Mouse (Mus musculus) adrenal gland (tissue): Measurements from ENCODE around the gene Kif4.

Experiments
- intact Hi-C: fragments of 180-260 bp; cut with DNase I; formaldehyde crosslinking; loops from one replicate; pipeline ENCODE4 v1.15.1; 2025
- long read RNA-seq, 2 experiments: library from polyadenylated mRNA; unstranded; transcript quantifications; one replicate each; pipeline ENCODE4 v2.0.0; 2020; ENCODE audit warnings: borderline replicate concordance in 1 of 2; ENCODE audit not compliant: insufficient replicate concordance in 1 of 2

Kif4 gene
- long read RNA-seq, experiment 1: 0 reads
- long read RNA-seq, experiment 2: 0 reads

GRCm38 (mm10) chrX:100625546-100625801 lies at the start of gene Kif4:
Gene Kif4 (plus strand): TSS chrX:100625737.
- intact Hi-C loops: no loop called here

DNA sequence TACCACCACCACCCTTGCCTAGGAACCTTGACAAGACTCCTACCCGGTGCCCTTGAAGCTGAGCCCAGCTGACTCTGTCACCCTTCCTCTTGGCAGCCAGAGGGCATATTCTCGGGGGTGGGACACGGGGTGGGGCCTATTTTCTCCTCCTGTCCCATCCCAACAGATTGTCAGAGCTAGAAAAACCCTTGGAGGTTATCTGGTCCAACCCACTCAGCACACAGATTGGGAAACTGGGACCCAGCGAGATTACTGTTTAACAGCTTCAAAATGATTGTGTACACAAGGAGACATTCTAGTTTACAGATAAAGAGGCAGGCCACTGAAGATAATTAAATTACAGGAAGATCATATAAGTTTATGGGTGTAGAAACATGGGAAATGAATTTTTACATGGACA lies 30.7 kb upstream of the Kif4 start, which contains the start of gene P2ry4:
Gene P2ry4 (minus strand): TSS at position 79 of the 400 bp plus-strand sequence.
- intact Hi-C loops: no loop called here

DNA sequence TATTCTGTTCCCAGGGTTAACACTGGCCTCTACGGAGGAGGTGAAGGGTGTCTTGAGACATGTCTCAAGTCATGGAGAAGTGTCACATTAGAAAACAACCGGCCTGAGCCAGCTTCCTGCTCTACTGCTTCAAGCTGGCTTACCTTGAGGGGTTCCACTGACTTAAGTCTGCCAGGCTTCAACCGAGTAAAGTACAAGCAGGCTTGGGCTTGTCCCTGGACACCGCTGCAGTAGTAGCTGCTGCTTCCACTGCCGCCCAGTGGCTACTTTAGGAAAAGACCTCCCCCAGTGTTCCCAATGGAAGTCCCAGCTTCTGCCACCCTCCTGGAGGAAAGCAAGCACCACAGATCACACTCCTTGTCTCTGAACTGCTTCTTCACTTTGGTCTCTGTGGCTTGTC lies 28.1 kb upstream of the Kif4 start:
- intact Hi-C loops: no loop called here

- intact Hi-C loops: no loop called here
Measured at GRCm38 (mm10) chrX:100599755-100600154, 25.8 kb upstream of the Kif4 start.

- intact Hi-C loops: no loop called here
Measured at GRCm38 (mm10) chrX:100605314-100605713, 20.2 kb upstream of the Kif4 start, which contains the start of gene Arr3. Gene Arr3 (plus strand): TSS chrX:100605497.

DNA sequence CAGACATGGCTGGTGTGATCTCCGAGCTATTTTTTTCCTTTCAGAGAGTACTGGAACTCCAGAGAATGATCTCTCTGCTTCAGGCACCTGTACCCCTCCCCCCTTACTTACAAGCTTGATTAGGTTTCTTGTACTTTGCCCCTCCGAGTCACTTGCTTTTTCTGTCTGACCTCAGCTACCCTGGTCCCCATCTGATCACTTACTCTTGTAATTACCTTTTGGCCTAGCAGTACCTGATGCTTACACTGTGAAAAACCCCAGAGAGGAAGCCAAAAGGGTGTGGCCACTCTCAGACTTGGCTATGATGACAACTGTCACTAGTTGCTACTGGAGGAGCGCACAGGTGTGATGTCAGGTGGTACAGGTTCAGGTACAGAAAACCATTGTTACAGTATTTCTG lies 7.0 kb upstream of the Kif4 start:
- intact Hi-C loops: no loop called here

- intact Hi-C loops: no loop called here
Measured at GRCm38 (mm10) chrX:100621366-100621765, 4.2 kb upstream of the Kif4 start.

DNA sequence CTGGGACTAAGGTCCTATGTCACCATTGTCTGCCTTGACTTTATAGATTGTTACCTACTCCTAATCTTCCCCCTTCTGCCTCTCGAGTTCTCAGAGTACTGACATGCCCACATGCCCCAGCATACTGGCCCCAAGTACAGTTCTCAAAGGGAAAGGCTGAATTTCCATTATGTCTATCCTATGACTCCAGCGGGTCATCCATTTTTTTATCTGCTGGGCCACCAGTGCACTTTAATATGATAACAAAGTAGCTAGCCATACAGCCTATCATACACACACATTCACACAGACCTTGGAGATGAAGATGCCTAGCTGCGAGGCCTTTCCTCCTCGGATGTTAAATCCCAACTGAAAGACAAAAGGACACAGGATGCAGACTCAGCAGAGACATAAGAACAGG lies 1.3 kb upstream of the Kif4 start:
- intact Hi-C loops: no loop called here

DNA sequence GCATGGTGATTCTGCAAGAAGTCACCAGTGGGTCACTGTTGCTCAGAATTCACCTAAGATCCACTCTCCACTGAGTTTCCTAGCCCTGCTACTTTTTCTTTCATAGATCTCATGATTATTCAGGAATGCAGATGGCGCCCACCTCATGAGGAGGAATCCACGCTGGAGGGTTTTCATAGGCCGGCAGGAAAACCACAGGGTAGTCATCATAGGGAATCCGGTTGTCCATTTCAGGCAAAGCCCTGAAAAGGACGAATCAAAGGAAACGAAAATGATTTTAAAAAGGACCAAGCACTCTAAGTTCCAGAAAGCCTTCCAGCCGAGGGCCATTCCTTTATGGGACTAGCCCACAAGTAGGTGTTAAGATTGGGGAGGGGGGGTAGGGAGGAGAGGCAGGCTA lies 391 bp upstream of the Kif4 start:
- intact Hi-C loops: no loop called here

- intact Hi-C loops: no loop called here
Measured at GRCm38 (mm10) chrX:100625802-100626793, 561 bp downstream of the Kif4 start, which contains the start of gene Pdzd11. Gene Pdzd11 (minus strand): TSS chrX:100626568.

GRCm38 (mm10) chrX:100629076-100629475 lies 3.5 kb downstream of the Kif4 start:
- intact Hi-C loops: no loop called here

- intact Hi-C loops: no loop called here
Measured at GRCm38 (mm10) chrX:100638477-100638876, 12.9 kb downstream of the Kif4 start.

DNA sequence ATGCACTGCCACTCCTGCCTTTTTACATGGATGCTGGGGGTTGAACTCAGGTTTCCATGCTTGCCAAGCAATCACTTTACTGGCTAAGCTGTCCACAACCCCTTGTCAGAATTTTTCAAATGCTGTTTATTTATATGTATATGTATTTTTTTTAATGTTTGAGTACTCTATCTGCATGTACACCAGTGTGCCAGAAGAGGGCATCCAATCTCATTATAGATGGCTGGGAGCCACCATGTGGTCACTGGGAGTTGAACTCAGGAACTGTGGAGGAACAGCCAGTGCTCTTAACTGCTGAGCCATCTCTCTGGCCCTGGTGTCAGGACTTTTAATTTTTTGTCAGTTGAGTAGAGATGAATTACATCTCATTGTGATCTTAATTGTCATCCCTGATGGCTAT lies 27.3 kb downstream of the Kif4 start:
- intact Hi-C loops: loop anchor here (10.0 kb wide), 1 partner anchor 82 kb away; no protein-coding TSS in a partner anchor

GRCm38 (mm10) chrX:100664825-100665224 lies 39.3 kb downstream of the Kif4 start:
- intact Hi-C loops: no loop called here

DNA sequence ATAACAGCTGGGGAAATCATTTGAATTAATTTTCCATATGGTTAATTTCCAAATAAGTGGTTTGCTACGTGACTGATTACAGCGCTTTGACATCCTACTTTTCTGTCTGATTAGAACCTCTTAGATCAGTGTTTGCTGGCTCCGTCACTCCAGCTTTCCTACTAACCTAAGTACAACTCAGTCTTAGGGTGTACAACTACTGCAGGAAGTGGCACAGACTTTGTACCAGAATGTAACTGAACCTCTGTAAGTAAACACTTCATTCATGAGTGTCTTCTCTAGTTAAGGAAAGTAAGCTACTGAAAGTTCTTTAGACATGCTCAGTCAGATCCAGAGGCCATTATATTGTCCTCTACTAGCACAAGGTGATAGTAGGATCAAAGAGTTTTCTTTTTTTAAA lies 52.7 kb downstream of the Kif4 start:
- intact Hi-C loops: no loop called here

DNA sequence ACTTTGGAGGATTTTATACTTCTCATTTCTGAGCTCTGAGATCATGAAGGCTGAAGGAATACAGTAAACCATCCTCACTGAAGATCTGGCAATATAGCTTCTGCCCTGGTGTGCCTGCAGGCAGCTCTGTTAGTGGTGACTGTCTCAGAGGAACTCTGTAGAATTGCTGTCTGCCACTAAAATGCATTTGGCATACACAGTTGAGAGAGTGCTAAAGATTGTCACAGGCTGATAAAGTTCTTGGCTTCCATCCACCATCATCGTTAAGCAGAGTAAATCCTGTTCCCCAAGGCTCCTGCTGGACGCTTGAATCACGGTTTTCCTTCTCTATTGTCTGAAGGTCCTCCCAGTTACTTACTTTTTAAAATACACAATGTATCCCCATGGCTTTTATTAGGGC lies 61.0 kb downstream of the Kif4 start:
- intact Hi-C loops: no loop called here

DNA sequence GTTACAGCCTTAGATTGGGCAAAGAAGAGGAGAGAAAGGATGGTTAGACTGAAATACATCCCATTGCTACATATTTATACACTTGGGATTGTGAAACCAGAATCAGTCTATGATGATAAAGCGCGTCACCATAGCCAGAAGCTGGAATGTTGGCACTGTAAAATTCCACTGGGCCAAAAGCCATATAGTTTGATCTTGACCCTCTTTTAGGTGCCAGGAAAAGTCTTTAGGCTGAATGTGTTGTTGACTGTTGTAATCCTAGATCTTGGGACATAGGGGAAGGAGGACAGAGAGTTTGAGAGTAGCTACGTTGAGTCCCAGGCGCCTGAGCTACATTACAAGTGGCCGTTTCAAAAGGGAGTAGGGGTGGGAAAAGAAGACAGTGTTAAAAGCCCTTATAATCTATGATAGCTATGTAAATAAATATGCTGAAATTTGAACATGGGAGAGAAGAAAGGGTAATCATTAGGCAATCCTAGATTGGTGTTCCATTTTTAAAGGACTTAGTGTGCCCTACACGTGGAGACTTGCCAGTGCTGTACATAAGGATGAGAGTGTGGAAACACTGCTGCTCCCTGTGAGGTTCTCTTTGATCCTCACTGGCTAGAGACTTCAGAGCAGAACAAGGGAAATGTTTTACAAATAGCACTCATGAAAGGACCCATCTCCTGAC lies 62.0 kb downstream of the Kif4 start:
- intact Hi-C loops: no loop called here

GRCm38 (mm10) chrX:100688033-100688370 lies 62.5 kb downstream of the Kif4 start:
- intact Hi-C loops: no loop called here

DNA sequence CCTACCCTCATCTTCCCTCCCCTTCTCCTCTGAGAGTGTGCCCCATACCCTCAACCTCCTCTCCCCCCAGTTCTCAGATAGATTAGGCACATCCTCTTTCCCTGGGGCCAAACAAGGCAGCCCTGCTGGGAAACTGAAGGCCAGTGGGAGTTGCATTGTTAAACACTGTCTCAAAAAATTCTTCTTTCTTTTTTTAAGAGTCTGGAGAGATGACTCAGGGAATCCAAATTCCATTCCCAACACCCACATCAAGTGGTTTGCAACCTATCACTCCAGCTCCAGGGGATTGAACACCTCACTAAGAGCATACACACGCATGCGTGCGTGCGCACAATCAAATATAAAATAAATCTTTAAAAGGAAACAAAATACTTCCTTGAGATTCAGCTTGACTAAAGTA lies 71.2 kb downstream of the Kif4 start:
- intact Hi-C loops: no loop called here

DNA sequence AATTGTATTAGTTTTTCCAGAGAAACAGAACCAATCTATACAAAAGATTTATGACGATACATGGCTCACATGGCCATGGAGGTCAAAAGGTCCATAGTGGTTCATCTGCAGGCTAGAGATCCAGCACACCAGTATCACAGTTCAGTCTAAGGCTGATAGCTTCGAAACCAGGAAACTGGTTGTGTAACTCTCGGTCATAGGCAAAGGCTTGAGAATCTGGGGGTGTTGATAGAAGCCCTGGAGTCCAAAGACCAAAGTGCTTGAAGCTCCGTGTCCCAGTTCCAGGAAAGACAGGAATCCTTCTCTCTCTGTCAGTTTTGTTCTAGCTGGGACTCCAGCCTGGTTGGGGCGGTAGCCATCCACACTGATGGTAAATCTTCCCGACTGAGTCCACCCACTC lies 82.5 kb downstream of the Kif4 start:
- intact Hi-C loops: no loop called here

GRCm38 (mm10) chrX:100716173-100716572 lies 90.6 kb downstream of the Kif4 start:
- intact Hi-C loops: no loop called here

DNA sequence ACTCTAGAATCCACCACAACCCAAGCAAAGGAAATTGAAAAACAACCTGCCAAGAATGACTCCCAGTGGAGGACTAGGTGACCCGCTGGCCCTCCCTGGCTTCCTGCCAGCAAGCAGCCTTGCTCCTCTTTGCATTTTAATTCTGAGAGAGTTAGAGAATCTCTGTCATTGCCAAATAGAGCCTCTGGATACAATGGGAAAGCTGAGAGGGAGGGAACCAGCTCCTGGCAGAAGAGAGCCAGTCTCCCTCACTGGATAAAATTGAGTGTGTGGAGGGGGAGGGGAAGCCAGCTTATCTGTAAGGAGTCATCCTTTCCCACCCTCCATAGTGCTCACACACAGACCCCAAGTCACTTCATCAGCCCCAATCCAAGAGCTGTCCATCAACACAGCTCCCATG lies 103.4 kb downstream of the Kif4 start:
- intact Hi-C loops: no loop called here
